29 mouse cellular contexts compared by ENCODE assay signal in the genomic region with DNA sequence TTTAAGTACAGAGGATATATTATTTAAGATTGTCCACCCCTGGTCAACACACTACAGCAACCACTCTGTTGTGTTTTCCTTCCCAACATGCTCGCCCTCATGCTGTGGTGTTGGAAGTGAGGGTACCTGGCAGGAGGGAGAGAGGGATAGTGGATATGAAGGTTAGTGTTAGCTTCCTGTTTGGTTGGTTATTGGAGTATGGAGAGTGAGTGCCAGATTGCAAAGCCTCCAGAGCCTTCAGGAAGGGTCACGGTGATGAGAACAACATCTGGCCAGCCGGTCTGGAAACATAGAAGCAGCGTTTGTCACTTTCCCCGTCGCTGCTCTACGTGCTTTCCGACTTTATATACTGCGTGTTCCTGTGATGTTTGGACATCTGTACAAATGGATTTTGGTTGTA.
"Had no signal": no experiment of that assay in that cellular context is flagged by ENCODE, and none has a peak within 500 bp of the region (broad histone marks: within the 10 kb centered on the region; RNA-seq: fewer than 3 reads in every experiment).

No protein-coding gene starts in this region.

- H3K4me3 ChIP-seq: limb, embryonic 10.5 days; limb, embryonic 12.5 days; limb, embryonic 13.5 days; limb, embryonic 15.5 days; liver, embryonic 12.5 days; liver, embryonic 13.5 days; liver, embryonic 15.5 days; lung, embryonic 15.5 days; megakaryocyte, embryonic 14.5 days; midbrain, embryonic 10.5 days; midbrain, embryonic 12.5 days; midbrain, embryonic 13.5 days; midbrain, embryonic 15.5 days; myocyte; neural tube, embryonic 12.5 days; neural tube, embryonic 13.5 days had no signal

- DNase-seq: left cerebral cortex, postnatal 4 days; liver; liver, embryonic 13.5 days; liver, postnatal 0 days; lung, adult 18-20 months; lung, adult 2 months; lung, embryonic 14.5 days; lung, postnatal 10 days; lung, postnatal 14 days; lung, postnatal 36 days; lung, postnatal 4 days; midbrain, embryonic 14.5 days had no signal

- H3K27ac ChIP-seq: limb, embryonic 10.5 days; limb, embryonic 12.5 days; limb, embryonic 13.5 days; limb, embryonic 15.5 days; liver, embryonic 12.5 days; liver, embryonic 13.5 days; liver, embryonic 14.5 days; liver, embryonic 15.5 days; lung, embryonic 15.5 days; macrophage; midbrain, embryonic 10.5 days; midbrain, embryonic 12.5 days; midbrain, embryonic 13.5 days; midbrain, embryonic 15.5 days; neural tube, embryonic 12.5 days; neural tube, embryonic 13.5 days had no signal

- H3K4me1 ChIP-seq: liver, embryonic 12.5 days; liver, embryonic 13.5 days; liver, embryonic 15.5 days; lung, embryonic 15.5 days; megakaryocyte, embryonic 14.5 days; midbrain, embryonic 10.5 days; midbrain, embryonic 12.5 days; midbrain, embryonic 13.5 days; midbrain, embryonic 15.5 days; neural tube, embryonic 12.5 days; neural tube, embryonic 13.5 days had no signal
